Mouse (Mus musculus) frontal cortex, postnatal 10 days (tissue): ENCODE data around the gene Nol6.
"Not testable (repeated sequence)": the region's sequence is repeated elsewhere in the genome, so short reads cannot be mapped to it uniquely, and the experiment has no call there.

Source experiments
- DNase-seq, 2 experiments: peaks; one replicate each; pipeline ENCODE4 v3.0.0; 2022; ENCODE audit warnings: low spot score in 2 of 2, mixed read lengths in 1 of 2

The Nol6 gene

GRCm38 (mm10) chr4:41082803-41083202 lies 41.5 kb downstream of the Nol6 start:
- not testable (repeated sequence) for DNase-seq

GRCm38 (mm10) chr4:41081733-41082132 lies 42.5 kb downstream of the Nol6 start:
- DNase-seq, result no peak

GRCm38 (mm10) chr4:41078726-41079125 lies 45.5 kb downstream of the Nol6 start:
- DNase-seq, result no peak

- DNase-seq, result no peak
Observed at GRCm38 (mm10) chr4:41074461-41074860, 49.8 kb downstream of the Nol6 start.

GRCm38 (mm10) chr4:41073008-41073817 lies 51.0 kb downstream of the Nol6 start:
- DNase-seq, result no peak

- no peak for DNase-seq
Observed at GRCm38 (mm10) chr4:41071500-41072429, 52.5 kb downstream of the Nol6 start.

GRCm38 (mm10) chr4:41065196-41065595 lies 59.1 kb downstream of the Nol6 start:
- no peak for DNase-seq
